Mouse (Mus musculus) C2C12 (cell line): ENCODE measurements at regions not wholly inside any gene's neighbourhood (a gene's known extent, or its start where the extent isn't known, plus 50 kb on each side); places are given as distances from the start of the nearest gene placed in this dataset.

Source experiments
- CTCF ChIP-seq: IDR thresholded peaks from one replicate; pipeline ENCODE4 v1.5.1; 2011; ENCODE audit not compliant: control insufficient read depth, insufficient read depth, insufficient read length
- MYOG ChIP-seq: IDR thresholded peaks from one replicate; pipeline ENCODE4 v1.6.1; 2011; ENCODE audit not compliant: control insufficient read depth, insufficient read length; ENCODE audit errors: extremely low read depth

GRCm38 (mm10) chr6:98801061-98801460, 458.5 kb upstream of the Gm765 start:
- TF ChIP-seq CTCF (no peak), MYOG (no peak)
